Mouse (Mus musculus) myocyte (in vitro differentiated cells): ENCODE data around the gene Rbm20. TPM values are rescaled to one million over a fixed set of nuclear protein-coding genes. Genes with fewer than 3 reads are reported as not detected.

Experiments used
- H3K27me3 ChIP-seq: one replicate; pipeline ENCODE4 v1.6.1; 2011; ENCODE audit not compliant: control insufficient read depth, insufficient read depth, insufficient read length
- H3K36me3 ChIP-seq: one replicate; pipeline ENCODE4 v1.6.1; 2011; ENCODE audit not compliant: control insufficient read depth, insufficient read depth
- H3K4me2 ChIP-seq: one replicate; pipeline ENCODE4 v1.6.1; 2011; ENCODE audit warnings: low read depth, control low read depth
- H3K4me3 ChIP-seq: one replicate; pipeline ENCODE4 v1.5.1; 2011; ENCODE audit warnings: mild to moderate bottlenecking, control low read depth, moderate library complexity
- H3K79me2 ChIP-seq: one replicate; pipeline ENCODE4 v1.6.1; 2011; ENCODE audit not compliant: control insufficient read depth, insufficient read depth
- H3ac ChIP-seq: one replicate; pipeline ENCODE4 v1.6.1; 2011; ENCODE audit not compliant: control insufficient read depth, insufficient read length
- CEBPB ChIP-seq: IDR thresholded peaks from 2 replicates; pipeline ENCODE4 v1.6.1; 2011; ENCODE audit warnings: mild to moderate bottlenecking, moderate library complexity; ENCODE audit not compliant: poor library complexity, insufficient read depth, severe bottlenecking
- E2F4 ChIP-seq: IDR thresholded peaks from one replicate; pipeline ENCODE4 v1.6.1; 2011; ENCODE audit warnings: mild to moderate bottlenecking, control low read depth, moderate library complexity; ENCODE audit not compliant: insufficient read depth
- MAX ChIP-seq: IDR thresholded peaks from one replicate; pipeline ENCODE4 v1.6.1; 2011; ENCODE audit warnings: low read depth, mild to moderate bottlenecking, control low read depth
- MYOD1 ChIP-seq, 3 experiments: IDR thresholded peaks; one replicate each; pipeline ENCODE4 v1.6.1; 2011; ENCODE audit warnings: control low read depth in 2 of 3, low read depth in 2 of 3, mild to moderate bottlenecking in 2 of 3, moderate library complexity in 1 of 3; ENCODE audit not compliant: insufficient read length in 2 of 3, control insufficient read depth in 1 of 3
- MYOG ChIP-seq, 3 experiments: IDR thresholded peaks; one replicate each; pipeline ENCODE4 v1.6.1; 2011; ENCODE audit warnings: control low read depth in 2 of 3, low read depth in 2 of 3, mild to moderate bottlenecking in 2 of 3; ENCODE audit not compliant: insufficient read length in 2 of 3, control insufficient read depth in 1 of 3, insufficient read depth in 1 of 3
- POLR2A ChIP-seq: IDR thresholded peaks from one replicate; pipeline ENCODE4 v1.6.1; 2011; ENCODE audit warnings: low read depth, mild to moderate bottlenecking, control low read depth, moderate library complexity; ENCODE audit not compliant: insufficient read length
- POLR2AphosphoS2 ChIP-seq: IDR thresholded peaks from one replicate; pipeline ENCODE4 v1.6.1; 2011; ENCODE audit warnings: low read depth, control low read depth; ENCODE audit not compliant: insufficient read length
- REST ChIP-seq: IDR thresholded peaks from one replicate; pipeline ENCODE4 v1.6.1; 2011; ENCODE audit warnings: mild to moderate bottlenecking, control low read depth, moderate library complexity; ENCODE audit not compliant: insufficient read depth, insufficient read length
- SRF ChIP-seq: IDR thresholded peaks from one replicate; pipeline ENCODE4 v1.6.1; 2011; ENCODE audit warnings: low read depth; ENCODE audit not compliant: control insufficient read depth, insufficient read length
- TCF12 ChIP-seq: IDR thresholded peaks from one replicate; pipeline ENCODE4 v1.6.1; 2011; ENCODE audit warnings: mild to moderate bottlenecking, control low read depth; ENCODE audit not compliant: poor library complexity, insufficient read depth, severe bottlenecking
- TCF3 ChIP-seq: IDR thresholded peaks from one replicate; pipeline ENCODE4 v1.6.1; 2011; ENCODE audit warnings: low read depth, control low read depth; ENCODE audit not compliant: insufficient read length
- USF1 ChIP-seq: IDR thresholded peaks from one replicate; pipeline ENCODE4 v1.6.1; 2011; ENCODE audit warnings: low read depth, mild to moderate bottlenecking, control low read depth, moderate library complexity
- polyA plus RNA-seq: library from polyadenylated mRNA; unstranded; fragments of >200 nt; fragmentation: generic; extraction: Trizol; gene quantifications from one replicate; pipeline ENCODE4 v1.2.1, GENCODE M21; 2012; ENCODE audit warnings: missing spikeins

The Rbm20 gene
- polyA plus RNA-seq, 1 experiment = 35.4 TPM

DNA sequence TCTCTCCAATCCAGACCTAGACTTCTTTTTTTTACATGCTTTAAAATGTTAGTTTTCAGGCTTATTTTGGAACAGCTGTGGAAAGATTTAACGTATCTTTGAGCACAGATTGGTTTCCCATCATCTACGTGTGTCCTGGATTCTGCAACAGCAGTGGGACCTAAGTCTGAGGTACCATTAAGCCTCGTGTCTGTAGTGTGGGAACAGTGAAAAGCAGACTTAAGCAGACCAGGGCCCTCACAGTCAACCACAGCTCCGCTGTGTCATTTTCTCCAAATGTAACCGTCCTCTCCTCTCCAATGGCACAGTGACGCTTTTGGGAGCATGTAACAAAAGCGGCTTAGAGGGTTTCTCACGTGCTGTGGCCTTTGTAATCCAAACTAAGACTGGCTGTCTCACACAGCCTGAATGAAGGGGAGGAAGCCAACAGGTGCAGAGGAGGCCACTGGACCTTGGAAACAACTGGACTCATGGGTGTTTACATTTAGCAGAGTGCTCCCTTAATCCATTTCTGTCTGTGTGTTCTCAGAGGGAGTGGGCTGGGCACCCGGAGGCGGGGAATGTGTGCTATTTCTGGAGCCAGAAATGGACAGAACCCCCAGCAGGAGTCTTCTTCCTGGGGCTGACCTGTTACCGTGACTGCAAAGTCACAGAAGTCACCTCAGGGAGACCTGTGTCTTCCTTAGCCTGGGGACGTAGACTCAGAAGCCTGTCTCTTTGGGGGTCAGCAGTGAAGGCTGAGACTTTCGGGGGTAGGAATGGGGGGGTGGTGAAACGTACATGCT, 15.0 kb upstream of the Rbm20 start:
- TF ChIP-seq TCF3 (peak; percentile 47), MYOG (IDR thresholded peaks at IDR 0.05; ENCODE audit: control insufficient read depth in 1 of 3, insufficient read depth in 1 of 3, insufficient read length in 2 of 3, low read depth in 2 of 3) (peak in 2 of 3 experiments; percentile 84 to 93), REST (no peak), CEBPB (no peak), POLR2A (peak; percentile 16), TCF12 (peak; percentile 87), E2F4 (no peak), MYOD1 (IDR thresholded peaks at IDR 0.05; ENCODE audit: control insufficient read depth in 1 of 3, insufficient read length in 2 of 3, low read depth in 2 of 3) (peak; percentile 74 to 94 (median 89)), POLR2AphosphoS2 (peak; percentile 44), USF1 (no peak), MAX (no peak), SRF (no peak)
- no peaks in the 10 kb centered on the region for H3K79me2 ChIP-seq
- peak overlapping the region; percentile 18 for H3K4me3 ChIP-seq
- H3ac ChIP-seq = no peak overlapping the region
- H3K4me2 ChIP-seq = peak overlapping the region; percentile 46
- H3K36me3 ChIP-seq = no peaks in the 10 kb centered on the region
- no peaks in the 10 kb centered on the region for H3K27me3 ChIP-seq

DNA sequence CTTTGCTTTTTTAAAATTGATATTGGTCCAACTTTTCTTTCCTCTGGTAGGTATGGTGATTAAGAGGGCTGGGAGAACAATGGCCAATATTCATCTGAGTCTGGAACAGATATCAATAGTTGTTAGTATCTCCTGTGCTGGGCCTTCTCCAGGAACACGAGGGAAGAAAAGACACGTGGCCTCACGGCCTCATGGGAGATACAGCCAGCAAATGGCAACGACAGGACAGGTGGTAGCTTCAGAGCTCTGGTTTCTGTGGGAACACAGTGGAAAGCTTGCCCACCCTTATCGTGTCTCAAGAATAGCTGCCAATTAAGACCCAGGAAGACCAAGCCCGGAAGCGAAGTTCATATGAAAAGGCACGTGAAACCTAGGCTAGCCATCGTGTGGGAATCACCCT, 12.3 kb upstream of the Rbm20 start:
- TF ChIP-seq MAX (no peak), MYOD1 (IDR thresholded peaks at IDR 0.05; ENCODE audit: control insufficient read depth in 1 of 3, insufficient read length in 2 of 3, low read depth in 2 of 3) (peak in 2 of 3 experiments; percentile 60 to 67), POLR2AphosphoS2 (no peak), SRF (no peak), MYOG (IDR thresholded peaks at IDR 0.05; ENCODE audit: control insufficient read depth in 1 of 3, insufficient read depth in 1 of 3, insufficient read length in 2 of 3, low read depth in 2 of 3) (peak in 1 of 3 experiments; percentile 69), E2F4 (no peak), REST (no peak), TCF12 (no peak)
- Histone ChIP-seq H3ac (no peak overlapping the region), H3K4me3 (no peak overlapping the region), H3K79me2 (no peaks in the 10 kb centered on the region), H3K27me3 (no peaks in the 10 kb centered on the region), H3K36me3 (no peaks in the 10 kb centered on the region), H3K4me2 (no peak overlapping the region)

- no peak overlapping the region for H3K4me3 ChIP-seq
- H3K4me2 ChIP-seq = no peak overlapping the region
- H3K79me2 ChIP-seq = no peaks in the 10 kb centered on the region
- TF ChIP-seq POLR2AphosphoS2 (no peak), USF1 (no peak), MYOG (IDR thresholded peaks at IDR 0.05; ENCODE audit: control insufficient read depth in 1 of 3, insufficient read depth in 1 of 3, insufficient read length in 2 of 3, low read depth in 2 of 3) (no peak), POLR2A (no peak), CEBPB (no peak), E2F4 (no peak), MAX (no peak), MYOD1 (IDR thresholded peaks at IDR 0.05; ENCODE audit: control insufficient read depth in 1 of 3, insufficient read length in 2 of 3, low read depth in 2 of 3) (no peak), REST (no peak)
- H3ac ChIP-seq = no peak overlapping the region
- H3K27me3 ChIP-seq = no peaks in the 10 kb centered on the region
- H3K36me3 ChIP-seq = no peaks in the 10 kb centered on the region
Observed at GRCm38 (mm10) chr19:53665391-53665790, 11.7 kb upstream of the Rbm20 start.

- Histone ChIP-seq H3K4me3 (no peak overlapping the region), H3K4me2 (no peak overlapping the region), H3K79me2 (no peaks in the 10 kb centered on the region), H3ac (no peak overlapping the region), H3K36me3 (no peaks in the 10 kb centered on the region), H3K27me3 (no peaks in the 10 kb centered on the region)
- TF ChIP-seq USF1 (no peak), TCF12 (no peak), MYOG (IDR thresholded peaks at IDR 0.05; ENCODE audit: control insufficient read depth in 1 of 3, insufficient read depth in 1 of 3, insufficient read length in 2 of 3, low read depth in 2 of 3) (peak in 2 of 3 experiments; percentile 3 to 44), MYOD1 (IDR thresholded peaks at IDR 0.05; ENCODE audit: control insufficient read depth in 1 of 3, insufficient read length in 2 of 3, low read depth in 2 of 3) (peak in 2 of 3 experiments; percentile 2 to 20), POLR2A (no peak), REST (no peak)
Observed at GRCm38 (mm10) chr19:53666708-53667107, 10.4 kb upstream of the Rbm20 start.

DNA sequence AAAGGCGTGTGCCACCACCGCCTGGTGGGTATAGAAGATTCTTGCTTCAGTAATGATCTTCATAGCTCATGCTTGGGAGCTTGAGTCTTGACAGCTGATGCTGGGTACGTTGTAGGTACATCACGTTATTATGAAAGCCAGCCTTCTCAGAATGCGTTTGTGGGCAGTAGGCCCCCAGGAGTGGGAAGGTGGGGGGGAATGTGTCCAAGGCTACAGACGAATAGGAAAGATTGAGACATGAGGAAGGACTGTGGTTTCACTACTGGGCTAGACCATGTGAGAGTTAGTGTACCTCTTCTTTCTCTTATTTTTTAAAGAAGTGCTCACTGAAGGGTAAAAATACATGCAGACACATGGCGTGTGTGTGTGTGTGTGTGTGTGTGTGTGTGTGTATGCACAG, 8.3 kb upstream of the Rbm20 start:
- H3K36me3 ChIP-seq = no peaks in the 10 kb centered on the region
- H3K4me3 ChIP-seq = no peak overlapping the region
- no peak overlapping the region for H3K4me2 ChIP-seq
- H3K79me2 ChIP-seq = no peaks in the 10 kb centered on the region
- H3K27me3 ChIP-seq = no peaks in the 10 kb centered on the region
- TF ChIP-seq SRF (no peak), TCF12 (no peak), USF1 (no peak), MYOG (IDR thresholded peaks at IDR 0.05; ENCODE audit: control insufficient read depth in 1 of 3, insufficient read depth in 1 of 3, insufficient read length in 2 of 3, low read depth in 2 of 3) (no peak), POLR2AphosphoS2 (no peak), TCF3 (no peak), POLR2A (no peak), MAX (no peak), E2F4 (no peak), CEBPB (no peak), REST (no peak), MYOD1 (IDR thresholded peaks at IDR 0.05; ENCODE audit: control insufficient read depth in 1 of 3, insufficient read length in 2 of 3, low read depth in 2 of 3) (no peak)
- H3ac ChIP-seq = no peak overlapping the region
